Mouse (Mus musculus) brown adipose tissue, adult 24 weeks (tissue): ENCODE data around the gene 2610028H24Rik. TPM values are rescaled to one million over a fixed set of nuclear protein-coding genes. Genes with fewer than 3 reads are reported as not detected.

Experiments used
- H3K27ac ChIP-seq: fragments of 200-500 bp; replicated peaks from 2 replicates; pipeline ENCODE4 v1.5.1; 2012; ENCODE audit warnings: low read depth, mild to moderate bottlenecking, low read length
- H3K4me1 ChIP-seq: fragments of 200-500 bp; 2 replicates; pipeline ENCODE4 v1.6.1; 2012; ENCODE audit warnings: low read length, mixed read lengths; ENCODE audit not compliant: control insufficient read depth, insufficient read depth, insufficient read length
- H3K4me3 ChIP-seq: fragments of 200-500 bp; 2 replicates; pipeline ENCODE4 v1.5.1; 2012; ENCODE audit warnings: low read depth, mild to moderate bottlenecking, low read length, moderate library complexity; ENCODE audit not compliant: insufficient read depth
- polyA plus RNA-seq: library from polyadenylated mRNA; stranded (reverse); fragments of >200 nt; gene quantifications from 2 replicates; pipeline ENCODE4 v1.2.4, GENCODE M21; 2012; ENCODE audit not compliant: missing spikeins, insufficient read depth, insufficient read length

2610028H24Rik gene
- polyA plus RNA-seq, 1 experiment: not detected

GRCm38 (mm10) chr10:76468203-76469162, 19.6 kb downstream of the 2610028H24Rik start, which contains the start of the genes Mcm3ap and Ybey:
Mcm3ap (plus strand) TSS chr10:76468927.
Ybey (minus strand) TSS chr10:76469114.
- no peaks in the 10 kb centered on the region for H3K4me1 ChIP-seq
- peak within 1 kb of the TSS; percentile 82 for H3K4me3 ChIP-seq
- H3K27ac ChIP-seq: peak within 1 kb of the TSS; percentile 53

GRCm38 (mm10) chr10:76473759-76474158, 24.9 kb downstream of the 2610028H24Rik start:
- Histone ChIP-seq H3K4me1 (no peaks in the 10 kb centered on the region), H3K4me3 (no peak overlapping the region), H3K27ac (no peak overlapping the region)

- no peaks in the 10 kb centered on the region for H3K4me1 ChIP-seq
Observed at GRCm38 (mm10) chr10:76480851-76481250, 32.0 kb downstream of the 2610028H24Rik start.

GRCm38 (mm10) chr10:76481480-76481879, 32.6 kb downstream of the 2610028H24Rik start:
- H3K27ac ChIP-seq: no peak overlapping the region
- no peak overlapping the region for H3K4me3 ChIP-seq
- H3K4me1 ChIP-seq: no peaks in the 10 kb centered on the region

More at GRCm38 (mm10) chr10:76480851-76481250, 32.0 kb downstream of the 2610028H24Rik start:
- Histone ChIP-seq H3K27ac (no peak overlapping the region), H3K4me3 (no peak overlapping the region)

- Histone ChIP-seq H3K27ac (no peak overlapping the region), H3K4me1 (no peaks in the 10 kb centered on the region), H3K4me3 (no peak overlapping the region)
Observed at GRCm38 (mm10) chr10:76486302-76486701, 37.4 kb downstream of the 2610028H24Rik start.

GRCm38 (mm10) chr10:76488265-76488664, 39.4 kb downstream of the 2610028H24Rik start:
- Histone ChIP-seq H3K4me1 (no peaks in the 10 kb centered on the region), H3K4me3 (no peak overlapping the region), H3K27ac (no peak overlapping the region)

GRCm38 (mm10) chr10:76489205-76489604, 40.3 kb downstream of the 2610028H24Rik start:
- no peak overlapping the region for H3K27ac ChIP-seq
- no peaks in the 10 kb centered on the region for H3K4me1 ChIP-seq
- H3K4me3 ChIP-seq: no peak overlapping the region

GRCm38 (mm10) chr10:76493527-76493926, 44.6 kb downstream of the 2610028H24Rik start:
- Histone ChIP-seq H3K4me3 (no peak overlapping the region), H3K4me1 (no peaks in the 10 kb centered on the region), H3K27ac (no peak overlapping the region)

- H3K4me1 ChIP-seq: no peaks in the 10 kb centered on the region
- H3K27ac ChIP-seq: no peak overlapping the region
- no peak overlapping the region for H3K4me3 ChIP-seq
Observed at GRCm38 (mm10) chr10:76495501-76495900, 46.6 kb downstream of the 2610028H24Rik start.

- H3K4me1 ChIP-seq: no peaks in the 10 kb centered on the region
- H3K27ac ChIP-seq: no peak overlapping the region
- no peak overlapping the region for H3K4me3 ChIP-seq
Observed at GRCm38 (mm10) chr10:76496366-76496765, 47.5 kb downstream of the 2610028H24Rik start.

- H3K4me1 ChIP-seq: no peaks in the 10 kb centered on the region
- no peak overlapping the region for H3K27ac ChIP-seq
- H3K4me3 ChIP-seq: no peak overlapping the region
Observed at GRCm38 (mm10) chr10:76497522-76497921, 48.6 kb downstream of the 2610028H24Rik start.

GRCm38 (mm10) chr10:76504271-76504943, 55.5 kb downstream of the 2610028H24Rik start:
- H3K27ac ChIP-seq: no peak overlapping the region
- H3K4me1 ChIP-seq: no peaks in the 10 kb centered on the region
- no peak overlapping the region for H3K4me3 ChIP-seq

- no peak overlapping the region for H3K27ac ChIP-seq
Observed at GRCm38 (mm10) chr10:76505865-76506264, 57.0 kb downstream of the 2610028H24Rik start.

More at GRCm38 (mm10) chr10:76505865-76506264, 57.0 kb downstream of the 2610028H24Rik start:
- Histone ChIP-seq H3K4me1 (no peaks in the 10 kb centered on the region), H3K4me3 (no peak overlapping the region)
